Mouse (Mus musculus): ENCODE results near the gene A430005L14Rik. TPM values are rescaled to one million over a fixed set of nuclear protein-coding genes. Genes with fewer than 3 reads are reported as not detected.

Gene A430005L14Rik
- total and polyA plus RNA-seq, 3 experiments: 26.8 to 48.9 (median 41.8) TPM

DNA sequence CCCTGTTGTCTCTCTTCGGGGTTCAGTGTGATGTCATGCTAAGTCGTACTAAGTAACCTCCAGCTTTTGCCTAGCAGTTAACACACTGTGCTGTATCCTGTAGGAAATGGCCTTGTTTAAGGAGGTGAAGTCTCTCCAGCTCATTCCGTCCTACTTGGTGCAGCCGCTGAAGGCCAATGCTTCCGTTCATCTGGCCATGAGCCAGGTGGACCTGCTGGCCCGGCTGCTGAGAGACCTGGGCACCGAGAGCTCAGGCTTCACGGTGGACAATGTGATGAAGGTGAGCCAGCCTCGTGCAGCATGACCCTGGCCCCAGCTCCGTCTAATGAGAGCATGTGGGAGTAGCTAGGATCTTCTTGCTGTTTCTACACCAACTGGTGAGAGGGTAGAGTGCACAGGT, 35.7 kb downstream of the A430005L14Rik start:
- no peaks in the 10 kb centered on the region for H3K79me2 ChIP-seq (replicated peaks; ENCODE audit: control insufficient read depth, extremely low read depth, insufficient read depth, poor library complexity, severe bottlenecking)

DNA sequence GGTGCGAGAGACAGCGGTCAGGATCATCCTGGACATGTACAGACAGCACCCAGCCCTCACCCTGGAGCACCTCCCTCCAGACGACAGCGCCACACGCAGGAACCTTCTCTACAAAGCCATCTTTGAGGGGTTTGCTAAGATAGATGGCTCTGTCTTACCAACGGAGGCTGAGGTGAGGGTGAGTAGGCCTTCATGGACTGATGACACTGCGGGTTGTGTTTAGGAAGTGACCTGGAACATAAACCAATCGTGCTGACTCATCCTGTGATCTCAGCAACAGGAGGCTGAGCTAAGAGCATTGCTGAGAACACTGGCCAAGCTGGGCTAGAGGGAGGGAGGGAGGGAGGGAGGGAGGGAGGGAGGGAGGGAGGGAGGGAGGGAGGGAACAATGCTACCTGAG, 36.5 kb downstream of the A430005L14Rik start:
- H3K9ac ChIP-seq (ENCODE audit: insufficient read depth, low read depth): no peak overlapping the region
- H3K4me3 ChIP-seq (replicated peaks in 1 of 3; ENCODE audit: low read depth in 2 of 3, low read length in 2 of 3, poor library complexity in 1 of 3): no peak overlapping the region
- TF ChIP-seq MEF2A (IDR thresholded peaks at IDR 0.05; ENCODE audit: borderline replicate concordance, low read depth, low read length) (no peak), ZMIZ1 (IDR thresholded peaks at IDR 0.05; ENCODE audit: low read depth, low read length) (no peak), CTCF (conservative IDR thresholded peaks at IDR 0.05 in 1 of 2, IDR thresholded peaks at IDR 0.05 in 1 of 2; ENCODE audit: low read depth in 2 of 2, low read length in 2 of 2) (no peak), JUN (IDR thresholded peaks at IDR 0.05; ENCODE audit: insufficient read depth, low read depth, low read length) (no peak), POLR2AphosphoS2 (IDR thresholded peaks at IDR 0.05; ENCODE audit: low read depth, low read length) (no peak), HCFC1 (IDR thresholded peaks at IDR 0.05; ENCODE audit: low read depth, low read length) (no peak), JUND (conservative IDR thresholded peaks at IDR 0.05; ENCODE audit: low read depth, low read length) (no peak)
- no peaks in the 10 kb centered on the region for H3K9me3 ChIP-seq (replicated peaks; ENCODE audit: low read length)
- H3K4me2 ChIP-seq (ENCODE audit: insufficient read depth, low read depth, poor library complexity, severe bottlenecking): no peak overlapping the region
- in situ Hi-C loops (cut with MboI; ENCODE audit: low pct_ligation_motif_present, low pct_unique_long_range_greater_than_20kb, low sequenced_read_pairs) (no loop called here), dilution Hi-C loops (cut with MboI; ENCODE audit: extremely low pct_ligation_motif_present, extremely low pct_unique_long_range_greater_than_20kb, low sequenced_read_pairs) (no loop called here)
- H3K4me1 ChIP-seq (ENCODE audit: control insufficient read depth in 1 of 2, insufficient read depth in 2 of 2): no peaks in the 10 kb centered on the region
- DNase-seq (ENCODE audit: extremely low read depth): no peak
- no peaks in the 10 kb centered on the region for H3K27me3 ChIP-seq (replicated peaks)
- no peaks in the 10 kb centered on the region for H3K79me2 ChIP-seq (replicated peaks; ENCODE audit: control insufficient read depth, extremely low read depth, insufficient read depth, poor library complexity, severe bottlenecking)
- H3K36me3 ChIP-seq (replicated peaks in 1 of 2; ENCODE audit: control insufficient read depth in 1 of 2, insufficient read depth in 1 of 2, low read length in 1 of 2): peaks cover 72 to 93% of the 10 kb centered on the region in 2 experiments
- no peak overlapping the region for H3K27ac ChIP-seq (ENCODE audit: insufficient read depth, low read depth)

More for the DNA sequence above, 35.7 kb downstream of the A430005L14Rik start:
- DNase-seq (ENCODE audit: extremely low read depth): no peak
- in situ Hi-C loops (cut with MboI; ENCODE audit: low pct_ligation_motif_present, low pct_unique_long_range_greater_than_20kb, low sequenced_read_pairs) (no loop called here), dilution Hi-C loops (cut with MboI; ENCODE audit: extremely low pct_ligation_motif_present, extremely low pct_unique_long_range_greater_than_20kb, low sequenced_read_pairs) (no loop called here)
- H3K36me3 ChIP-seq (replicated peaks in 1 of 2; ENCODE audit: control insufficient read depth in 1 of 2, insufficient read depth in 1 of 2, low read length in 1 of 2): peaks cover 77 to 93% of the 10 kb centered on the region in 2 experiments
- H3K4me2 ChIP-seq (ENCODE audit: insufficient read depth, low read depth, poor library complexity, severe bottlenecking): no peak overlapping the region
- no peak overlapping the region for H3K27ac ChIP-seq (ENCODE audit: insufficient read depth, low read depth)
- no peaks in the 10 kb centered on the region for H3K4me1 ChIP-seq (ENCODE audit: control insufficient read depth in 1 of 2, insufficient read depth in 2 of 2)
- no peak for TF ChIP-seq CHD1 (IDR thresholded peaks at IDR 0.05; ENCODE audit: low read depth, low read length)
- no peak for TF ChIP-seq RCOR1 (conservative IDR thresholded peaks at IDR 0.05; ENCODE audit: low read depth, low read length)
- no peak for TF ChIP-seq HCFC1 (IDR thresholded peaks at IDR 0.05; ENCODE audit: low read depth, low read length)
- no peak for TF ChIP-seq KAT2A (IDR thresholded peaks at IDR 0.05; ENCODE audit: insufficient replicate concordance, low read length)
- no peak for TF ChIP-seq TBP (conservative IDR thresholded peaks at IDR 0.05; ENCODE audit: low read depth, low read length)
- TF ChIP-seq MAFK (IDR thresholded peaks at IDR 0.05; ENCODE audit: insufficient replicate concordance, low read length): no peak
- TF ChIP-seq USF2 (conservative IDR thresholded peaks at IDR 0.05; ENCODE audit: low read depth, low read length): no peak
- TF ChIP-seq MXI1 (IDR thresholded peaks at IDR 0.05; ENCODE audit: low read depth, low read length): no peak
- TF ChIP-seq NELFE (IDR thresholded peaks at IDR 0.05; ENCODE audit: low read depth, low read length): no peak
- no peak for TF ChIP-seq USF1 (IDR thresholded peaks at IDR 0.05; ENCODE audit: low read depth, low read length)
- no peak for TF ChIP-seq UBTF (IDR thresholded peaks at IDR 0.05; ENCODE audit: low read depth, low read length)
- H3K9me3 ChIP-seq (replicated peaks; ENCODE audit: low read length): no peaks in the 10 kb centered on the region
- no peaks in the 10 kb centered on the region for H3K27me3 ChIP-seq (replicated peaks)
- no peak overlapping the region for H3K4me3 ChIP-seq (replicated peaks in 1 of 3; ENCODE audit: low read depth in 2 of 3, low read length in 2 of 3, poor library complexity in 1 of 3)
- no peak overlapping the region for H3K9ac ChIP-seq (ENCODE audit: insufficient read depth, low read depth)

All from CH12.LX (cell line).